Mouse (Mus musculus): ENCODE measurements around the gene Pex5l. TPM values are rescaled to one million over a fixed set of nuclear protein-coding genes. Genes with fewer than 3 reads are reported as not detected.
A peak's percentile ranks its signal among the peaks of the same experiment; 100 is the strongest.

The Pex5l gene
- polyA plus RNA-seq, 1 experiment from 2014 or later = 1.7 TPM

DNA sequence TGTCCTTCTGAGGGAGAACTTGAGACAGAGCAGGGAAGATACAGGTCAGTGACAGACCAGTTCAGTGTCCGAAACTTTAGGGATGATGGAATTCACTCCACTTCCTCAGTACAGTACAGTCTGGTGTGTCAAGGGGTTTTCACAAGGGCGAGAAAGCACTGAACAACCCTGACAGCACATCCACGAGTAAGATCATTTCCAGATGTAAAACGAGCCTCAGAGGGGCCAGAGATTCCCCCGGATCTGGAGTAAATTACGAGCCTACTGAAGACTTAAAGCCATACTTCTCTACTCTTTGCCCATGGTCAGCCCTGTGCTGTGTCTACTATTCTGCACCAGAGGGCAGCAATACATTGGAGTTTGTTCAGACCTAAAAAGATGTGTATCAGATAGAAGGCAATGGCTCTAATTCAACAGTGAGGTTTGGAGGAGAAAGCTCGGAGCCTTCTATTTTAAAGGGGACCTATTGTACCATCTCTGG lies 232.9 kb downstream of the Pex5l start:
- WGBS = 69% methylated on average over 7 of the region's 7 CpGs
- no peaks in the 10 kb centered on the region; the same call in 1 of the 2 replicates for H3K36me3 ChIP-seq
- no peaks in the 10 kb centered on the region for H3K27me3 ChIP-seq
- no peaks in the 10 kb centered on the region for H3K9me3 ChIP-seq
- H3K9ac ChIP-seq (replicated peaks) = no peak overlapping the region
- H3K27ac ChIP-seq (replicated peaks) = no peak overlapping the region
- H3K4me3 ChIP-seq = no peak overlapping the region
- peak; percentile 82 for ATAC-seq (replicated peaks)
- H3K4me1 ChIP-seq = peaks cover 12% of the 10 kb centered on the region
- H3K4me2 ChIP-seq (replicated peaks) = no peak overlapping the region

GRCm38 (mm10) chr3:32908400-32908799 lies 234.6 kb downstream of the Pex5l start:
- H3K4me3 ChIP-seq = no peak overlapping the region
- H3K36me3 ChIP-seq = no peaks in the 10 kb centered on the region
- H3K9ac ChIP-seq (replicated peaks) = no peak overlapping the region
- H3K9me3 ChIP-seq = no peaks in the 10 kb centered on the region
- H3K27me3 ChIP-seq = no peaks in the 10 kb centered on the region
- no peak for ATAC-seq (replicated peaks)
- H3K27ac ChIP-seq (replicated peaks) = no peak overlapping the region
- peaks cover 13% of the 10 kb centered on the region for H3K4me1 ChIP-seq
- H3K4me2 ChIP-seq (replicated peaks) = no peak overlapping the region
- 80% methylated on average over 3 of the region's 3 CpGs for WGBS

- Histone ChIP-seq H3K36me3 (no peaks in the 10 kb centered on the region), H3K4me1 (peaks cover 13% of the 10 kb centered on the region), H3K4me2 (replicated peaks) (no peak overlapping the region), H3K27me3 (no peaks in the 10 kb centered on the region), H3K9ac (replicated peaks) (no peak overlapping the region), H3K9me3 (no peaks in the 10 kb centered on the region), H3K27ac (replicated peaks) (peak overlapping the region; percentile 72), H3K4me3 (no peak overlapping the region)
- 17% methylated on average over 8 of the region's 8 CpGs for WGBS
- ATAC-seq (replicated peaks) = peak; percentile 64
These were observed 236.9 kb downstream of the Pex5l start for GRCm38 (mm10) chr3:32905850-32906779.

GRCm38 (mm10) chr3:32904599-32904998 lies 238.4 kb downstream of the Pex5l start:
- Histone ChIP-seq H3K4me3 (no peak overlapping the region), H3K9me3 (no peaks in the 10 kb centered on the region), H3K9ac (replicated peaks) (no peak overlapping the region), H3K27me3 (no peaks in the 10 kb centered on the region), H3K4me2 (replicated peaks) (no peak overlapping the region), H3K36me3 (no peaks in the 10 kb centered on the region), H3K27ac (replicated peaks) (no peak overlapping the region), H3K4me1 (peaks cover 13% of the 10 kb centered on the region)
- 83% methylated on average over 1 of the region's 1 CpGs for WGBS
- no peak for ATAC-seq (replicated peaks)

DNA sequence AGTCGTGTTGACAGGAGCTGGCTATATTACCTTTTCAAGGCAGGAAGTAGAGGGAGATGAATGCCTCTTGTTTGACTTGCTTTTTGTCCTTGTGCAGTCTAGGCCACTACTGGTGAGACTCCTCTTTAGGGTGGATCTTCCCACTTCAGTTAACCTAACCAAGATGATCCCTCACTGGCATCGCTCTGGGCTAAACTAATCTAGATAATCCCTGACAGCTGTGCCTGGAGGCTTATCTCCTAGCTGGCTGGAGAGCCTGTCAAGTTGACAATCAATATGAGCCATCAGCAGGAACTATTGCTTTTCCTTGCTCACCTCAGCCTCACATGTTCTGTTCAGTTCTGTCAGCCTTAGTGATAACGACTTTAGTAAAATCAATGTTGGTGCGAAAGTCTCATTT lies 239.6 kb downstream of the Pex5l start:
- ATAC-seq (replicated peaks) = no peak
- peaks cover 13% of the 10 kb centered on the region for H3K4me1 ChIP-seq

More for the DNA sequence above, 239.6 kb downstream of the Pex5l start:
- Histone ChIP-seq H3K4me3 (no peak overlapping the region), H3K9ac (replicated peaks) (no peak overlapping the region), H3K27me3 (no peaks in the 10 kb centered on the region), H3K4me2 (replicated peaks) (no peak overlapping the region), H3K36me3 (no peaks in the 10 kb centered on the region), H3K9me3 (no peaks in the 10 kb centered on the region), H3K27ac (replicated peaks) (no peak overlapping the region)
- 38% methylated on average over 4 of the region's 4 CpGs for WGBS
